In genomic region chr11:48012836-48013235, GRCm38 (mm10) we compare ENCODE assay signal across 23 mouse cellular contexts. TPM values are rescaled to one million over a fixed set of nuclear protein-coding genes. Genes with fewer than 3 reads are reported as not detected.
A peak's percentile ranks its signal among the peaks of the same experiment; 100 is the strongest.
DNase-seq lines count a peak whose midpoint lies in the region; ATAC-seq and TF ChIP-seq lines count a peak whose summit lies in the region.
"Had no signal": no experiment of that assay in that cellular context is flagged by ENCODE, and none has a peak within 500 bp of the region (broad histone marks: within the 10 kb centered on the region; RNA-seq: fewer than 3 reads in every experiment).

No protein-coding gene starts in this region.

- no peak overlapping the region for H3K4me3 ChIP-seq in MEL (ENCODE audit: control insufficient read depth in 1 of 2, insufficient read depth in 1 of 2, low read depth in 2 of 2, low read length in 2 of 2)
- no peak overlapping the region for H3K4me3 ChIP-seq in limb, embryonic 10.5 days
- H3K4me3 ChIP-seq: hindbrain, embryonic 10.5 days; kidney, embryonic 15.5 days; layer of hippocampus, adult 2 months; left cerebral cortex, adult 2 months; limb, embryonic 13.5 days; midbrain, embryonic 10.5 days; myocyte had no signal

- TF ChIP-seq CTCF in MEL (IDR thresholded peaks at IDR 0.05 in 2 of 3, conservative IDR thresholded peaks at IDR 0.05 in 1 of 3; ENCODE audit: control insufficient read depth in 1 of 3, insufficient read depth in 1 of 3, low read depth in 2 of 3, low read length in 3 of 3, poor library complexity in 1 of 3, severe bottlenecking in 1 of 3): no peak

- H3K79me2 ChIP-seq in MEL (ENCODE audit: control insufficient read depth, insufficient read depth, low read length, poor library complexity): no peaks in the 10 kb centered on the region

- H3K9me3 ChIP-seq in MEL (replicated peaks; ENCODE audit: insufficient read depth, low read length): no peaks in the 10 kb centered on the region
- H3K9me3 ChIP-seq in limb, embryonic 10.5 days (replicated peaks): no peaks in the 10 kb centered on the region; the same call in 1 of the 2 replicates
- H3K9me3 ChIP-seq: hindbrain, embryonic 10.5 days; kidney, embryonic 15.5 days; limb, embryonic 13.5 days had no signal

- no peak for TF ChIP-seq POLR2A in MEL (IDR thresholded peaks at IDR 0.05; ENCODE audit: control insufficient read depth in 1 of 2, insufficient read depth in 1 of 2, low read depth in 1 of 2, low read length in 2 of 2, poor library complexity in 1 of 2)

- no peaks in the 10 kb centered on the region for H3K36me3 ChIP-seq in MEL (ENCODE audit: control insufficient read depth in 1 of 2, insufficient read depth in 2 of 2, low read length in 2 of 2)
- H3K36me3 ChIP-seq in limb, embryonic 10.5 days: no peaks in the 10 kb centered on the region
- H3K36me3 ChIP-seq: hindbrain, embryonic 10.5 days; kidney, embryonic 15.5 days; limb, embryonic 13.5 days; midbrain, embryonic 10.5 days had no signal

- DNase-seq in kidney, postnatal 4 days: peak; percentile 52 to 57
- no peak for DNase-seq in kidney, adult 9 months
- DNase-seq in MEL (ENCODE audit: low read depth, low spot score): peak; percentile 14
- DNase-seq in c-Kit-positive CD71-positive TER-119-positive erythroid progenitor cells, embryonic 14.5 days (ENCODE audit: low spot score): peak; percentile 1
- DNase-seq in limb, embryonic 10.5 days (ENCODE audit: low spot score): peak; percentile 41
- no peak for DNase-seq in heart, postnatal 14 days
- DNase-seq: adrenal gland, postnatal 10 days; cerebellum, adult 2 months; heart, adult 11 months; lung, postnatal 10 days; right cerebral cortex, adult 18-20 months; thymus, postnatal 4 days had no signal

- no peak overlapping the region for H3K27ac ChIP-seq in MEL (ENCODE audit: control insufficient read depth, low read depth, low read length)
- H3K27ac ChIP-seq in limb, embryonic 10.5 days: no peak overlapping the region
- H3K27ac ChIP-seq: hindbrain, embryonic 10.5 days; kidney, embryonic 15.5 days; layer of hippocampus, adult 2 months; left cerebral cortex, adult 2 months; limb, embryonic 13.5 days; liver, embryonic 14.5 days; midbrain, embryonic 10.5 days had no signal

- TF ChIP-seq EP300 in MEL (IDR thresholded peaks at IDR 0.05; ENCODE audit: low read depth in 1 of 2, low read length in 2 of 2): no peak

- intact Hi-C loops in heart, postnatal 14 days (cut with DNase I): no loop called here

- 50% methylated on average over 3 of the region's 3 CpGs for WGBS in limb, embryonic 10.5 days

- H3K9ac ChIP-seq in MEL (ENCODE audit: control insufficient read depth, low read depth, low read length, poor library complexity, severe bottlenecking): no peak overlapping the region
- H3K9ac ChIP-seq: kidney, embryonic 15.5 days; limb, embryonic 13.5 days; liver, embryonic 14.5 days had no signal

- no peaks in the 10 kb centered on the region for H3K4me1 ChIP-seq in MEL (ENCODE audit: control insufficient read depth in 1 of 2, insufficient read depth in 2 of 2, low read length in 2 of 2)
- H3K4me1 ChIP-seq in limb, embryonic 10.5 days: no peaks in the 10 kb centered on the region
- H3K4me1 ChIP-seq: hindbrain, embryonic 10.5 days; kidney, embryonic 15.5 days; limb, embryonic 13.5 days; midbrain, embryonic 10.5 days had no signal

- TF ChIP-seq RAD21 in MEL (IDR thresholded peaks at IDR 0.05; ENCODE audit: low read depth, low read length): no peak

- H3K27me3 ChIP-seq in MEL (ENCODE audit: control insufficient read depth in 1 of 2, insufficient read depth in 2 of 2, low read length in 2 of 2): no peaks in the 10 kb centered on the region
- no peaks in the 10 kb centered on the region for H3K27me3 ChIP-seq in limb, embryonic 10.5 days (ENCODE audit: low read depth, poor library complexity, severe bottlenecking)
- H3K27me3 ChIP-seq: kidney, embryonic 15.5 days; limb, embryonic 13.5 days had no signal

- no peak for ATAC-seq in megakaryocyte, adult 5-6 weeks (ENCODE audit: poor library complexity, severe bottlenecking)
- ATAC-seq: forebrain, embryonic 14.5 days; inflammation-experienced regulatory T-cells, adult 6 months had no signal

TF ChIP-seq in MEL, 35 proteins besides CTCF, POLR2A, EP300 and RAD21:
- TF ChIP-seq POLR2AphosphoS5 (IDR thresholded peaks at IDR 0.05; ENCODE audit: borderline replicate concordance, low read depth, low read length): no peak
- no peak for TF ChIP-seq NELFE (IDR thresholded peaks at IDR 0.05; ENCODE audit: low read depth, low read length)
- no peak for TF ChIP-seq BHLHE40 (IDR thresholded peaks at IDR 0.05; ENCODE audit: borderline replicate concordance, low read depth, low read length)
- TF ChIP-seq TBP (IDR thresholded peaks at IDR 0.05; ENCODE audit: low read depth, low read length): no peak
- TF ChIP-seq MYB (IDR thresholded peaks at IDR 0.05; ENCODE audit: low read depth, low read length): no peak
- no peak for TF ChIP-seq NRF1 (IDR thresholded peaks at IDR 0.05; ENCODE audit: insufficient read depth, low read depth, low read length, poor library complexity, severe bottlenecking)
- no peak for TF ChIP-seq USF2 (IDR thresholded peaks at IDR 0.05; ENCODE audit: borderline replicate concordance in 1 of 2, insufficient read depth in 1 of 2, low read depth in 1 of 2, low read length in 2 of 2)
- TF ChIP-seq KAT2A (conservative IDR thresholded peaks at IDR 0.05; ENCODE audit: low read depth, low read length): no peak
- no peak for TF ChIP-seq MAX (IDR thresholded peaks at IDR 0.05; ENCODE audit: low read length)
- no peak for TF ChIP-seq CHD2 (IDR thresholded peaks at IDR 0.05; ENCODE audit: low read length)
- TF ChIP-seq GABPA (IDR thresholded peaks at IDR 0.05; ENCODE audit: low read depth, low read length): no peak
- no peak for TF ChIP-seq MAZ (IDR thresholded peaks at IDR 0.05; ENCODE audit: low read depth, low read length)

RNA-seq across cellular contexts. Expression of gene Sgcd, which starts 24.1 kb away (rescaled TPM):
- total RNA-seq in MEL (2012; rRNA removed): not detected in 2 replicates
- polyA plus RNA-seq in MEL (2012; ENCODE audit: insufficient read depth in 1 of 2, insufficient read length in 2 of 2, low read depth in 1 of 2, low replicate concordance in 2 of 2, missing spikeins in 1 of 2): not detected
- polyA plus RNA-seq in limb, embryonic 10.5 days (2016; fragmentation: Nextera tagmentation; extraction: Ambion mirVana): 5.1 and 6.4 TPM in 2 replicates
- total RNA-seq in megakaryocyte, adult 5-6 weeks (2015): not detected in 2 replicates
- 0.49 TPM in 1 of 2 replicates, not detected in the other for total RNA-seq in megakaryocyte, adult 5-6 weeks (2017)
- total RNA-seq in heart, postnatal 14 days (2021): 10 to 100 TPM; 55.8 to 57.5 TPM
- polyA plus RNA-seq: inflammation-experienced regulatory T-cells, adult 6 months had no signal

Comparison
In these comparisons a context has a peak if more than half of its experiments do, and no peak if none do; other contexts are left out.
1. DNase-seq: peak in kidney, postnatal 4 days (2 of 2), MEL (single experiment), c-Kit-positive CD71-positive TER-119-positive erythroid progenitor cells, embryonic 14.5 days (single experiment) and limb, embryonic 10.5 days (single experiment); none in kidney, adult 9 months (single experiment) and heart, postnatal 14 days (0 of 2).
2. RNA of gene Sgcd, which starts 24.1 kb away (total RNA-seq): 55.8 to 57.5 TPM in heart, postnatal 14 days; not detected in MEL and 0.49 TPM in megakaryocyte, adult 5-6 weeks; every median in the first group is over 10 times any median in the second.